Mouse (Mus musculus): ENCODE measurements around the gene Miip.

Miip gene

DNA sequence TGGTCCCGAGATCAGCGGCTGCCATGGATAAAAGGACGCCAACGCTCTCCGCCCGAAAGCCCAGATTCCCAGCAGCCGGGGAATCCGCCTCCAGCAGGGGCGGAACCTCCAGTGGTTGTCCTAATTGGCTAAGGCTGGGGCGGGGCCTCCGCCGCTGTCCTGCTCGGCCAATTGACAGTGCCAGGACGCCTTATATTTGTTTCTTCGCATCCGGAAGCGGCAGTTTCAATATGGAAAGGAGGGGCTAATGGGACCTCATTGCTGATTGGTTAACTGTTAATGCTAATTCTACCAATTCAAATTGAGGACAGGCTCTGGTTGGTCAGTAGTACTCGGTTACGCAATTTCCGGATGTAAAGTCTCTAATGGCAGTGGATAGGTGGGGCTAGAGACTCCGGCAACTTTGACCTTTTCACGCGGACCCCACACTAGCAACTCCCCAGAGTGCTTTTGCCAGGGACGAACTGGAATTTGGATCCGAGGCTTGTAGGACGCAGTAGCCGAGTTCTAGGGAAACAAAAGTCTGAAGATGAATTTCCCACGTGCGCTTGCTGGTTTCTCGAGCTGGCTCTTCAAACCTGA, at the start of gene Miip, which contains the start of gene Fv1:
Gene Miip, minus strand, starts transcription at position 367 of the 582 bp plus-strand sequence.
Gene Fv1, plus strand, starts transcription at position 530 of the 582 bp plus-strand sequence.
- DNase-seq, result peak; percentile 97 to 98

GRCm38 (mm10) chr4:147909486-147909885, 40.9 kb upstream of the Miip start:
- DNase-seq, result no peak

DNA sequence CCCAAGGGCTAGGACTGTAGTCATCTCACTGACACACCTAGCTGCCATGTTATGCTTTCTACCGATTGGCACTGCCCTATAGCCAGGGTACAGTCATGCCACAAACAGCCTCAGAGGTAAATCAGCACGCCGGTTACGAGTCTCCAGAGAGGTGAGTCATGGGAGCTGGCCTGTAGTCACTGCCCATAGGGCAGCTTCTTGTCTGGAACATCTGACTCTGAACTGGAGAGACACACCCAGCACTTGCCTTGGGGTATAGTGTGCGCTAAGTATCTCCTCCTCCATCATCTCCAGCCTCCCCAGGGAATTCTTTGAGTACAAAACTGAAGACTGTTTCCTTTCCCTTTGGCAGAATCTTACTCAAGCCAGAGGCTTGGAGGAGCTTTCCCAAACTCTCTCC, 37.6 kb upstream of the Miip start:
- DNase-seq, result no peak

DNA sequence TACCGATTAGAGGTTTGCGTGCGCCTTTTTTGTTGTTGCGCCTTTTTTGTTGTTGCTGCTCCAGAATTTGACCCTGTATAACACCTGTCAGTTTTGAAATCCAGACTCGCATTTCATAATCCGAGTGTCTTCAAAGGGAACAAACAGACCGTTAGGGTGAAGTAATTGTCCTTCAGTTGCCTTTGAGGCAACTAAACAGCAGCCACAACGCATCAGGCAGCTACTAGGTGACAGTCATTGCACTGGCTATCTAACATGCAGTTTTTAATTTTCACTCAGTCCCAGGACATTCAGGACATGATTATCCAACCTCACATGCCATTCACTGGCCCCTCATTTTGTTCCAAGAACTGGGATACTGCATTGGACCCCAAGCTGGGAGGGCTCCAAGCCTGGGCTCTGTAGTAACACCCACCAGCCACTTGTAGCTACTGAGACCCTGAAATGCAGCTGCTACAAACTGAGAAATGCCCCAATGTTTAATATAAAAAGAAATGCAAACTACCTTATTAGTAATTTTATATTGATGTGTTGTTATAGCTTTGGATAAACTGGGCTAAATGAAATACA, 36.6 kb upstream of the Miip start:
- no peak for DNase-seq

DNA sequence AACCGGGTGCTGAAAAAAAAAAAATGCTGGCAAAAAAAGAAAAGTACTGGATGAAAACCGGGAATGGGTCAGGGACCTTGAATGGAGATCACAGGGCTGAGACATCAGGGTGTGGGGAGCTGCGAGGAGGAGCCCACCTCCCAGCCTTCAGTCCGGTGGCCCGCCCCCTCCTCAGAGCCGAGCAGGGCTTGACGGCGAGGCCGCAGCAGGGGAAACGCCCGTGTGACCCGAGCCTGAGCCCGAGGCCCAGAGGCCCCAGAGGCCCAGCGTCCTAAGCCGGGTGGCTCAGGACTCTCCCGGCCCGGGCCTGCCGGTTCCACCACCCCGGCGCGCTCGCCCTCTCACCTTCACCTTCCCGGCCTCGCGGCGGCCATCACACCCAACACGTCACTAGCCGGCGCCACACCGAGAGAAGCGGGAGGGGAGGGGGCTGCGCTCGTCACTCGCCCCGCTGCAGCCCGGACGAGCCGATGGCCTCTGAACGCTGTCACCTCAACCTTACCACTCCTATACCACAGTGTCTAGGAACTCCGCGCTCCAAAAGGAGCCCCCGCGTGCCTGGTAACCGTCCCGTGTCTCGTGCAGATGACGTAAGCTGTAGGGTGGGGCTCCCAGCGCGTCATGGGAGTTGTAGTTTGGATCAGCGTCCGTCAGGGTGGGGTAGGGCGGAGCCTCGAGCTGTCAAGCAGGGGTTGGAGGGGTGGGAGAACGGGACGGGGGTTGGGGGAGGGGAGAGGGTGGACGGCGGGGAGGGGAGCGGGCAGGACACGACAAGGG, 35.9 kb upstream of the Miip start, which contains the start of gene Mfn2:
Gene Mfn2, minus strand, starts transcription at position 392 of the 777 bp plus-strand sequence.
- DNase-seq, result peak; percentile 91

- no peak for DNase-seq
Observed at GRCm38 (mm10) chr4:147903601-147904000, 35.0 kb upstream of the Miip start.

DNA sequence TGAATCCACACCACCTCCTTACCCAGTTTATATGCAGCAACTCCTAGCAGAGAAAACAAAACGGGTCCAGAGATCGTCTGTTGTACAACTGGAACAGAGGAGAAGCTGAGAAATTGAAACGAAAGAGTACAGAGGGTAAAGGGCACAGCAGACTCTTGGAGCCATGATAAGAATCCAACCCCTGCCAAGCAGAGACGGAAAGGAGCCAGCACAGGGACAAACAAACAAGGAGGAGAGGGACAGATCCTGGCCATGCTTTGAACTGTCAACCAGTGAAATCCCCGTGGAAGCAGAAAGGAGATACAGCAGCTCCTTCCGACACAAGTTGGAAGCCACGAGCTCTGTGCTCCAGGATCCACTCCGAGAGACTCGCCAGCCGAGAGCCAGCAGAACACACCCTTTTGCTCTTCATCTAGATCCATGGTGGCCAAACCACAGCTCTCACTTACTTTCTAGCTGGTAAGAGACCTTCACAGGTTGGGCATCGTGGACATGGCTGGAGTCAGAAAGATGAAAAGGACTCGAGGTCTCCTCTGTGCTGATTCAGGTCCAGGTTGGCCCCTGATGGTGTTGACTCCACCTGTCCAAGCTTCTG, 34.4 kb upstream of the Miip start:
- no peak for DNase-seq

DNA sequence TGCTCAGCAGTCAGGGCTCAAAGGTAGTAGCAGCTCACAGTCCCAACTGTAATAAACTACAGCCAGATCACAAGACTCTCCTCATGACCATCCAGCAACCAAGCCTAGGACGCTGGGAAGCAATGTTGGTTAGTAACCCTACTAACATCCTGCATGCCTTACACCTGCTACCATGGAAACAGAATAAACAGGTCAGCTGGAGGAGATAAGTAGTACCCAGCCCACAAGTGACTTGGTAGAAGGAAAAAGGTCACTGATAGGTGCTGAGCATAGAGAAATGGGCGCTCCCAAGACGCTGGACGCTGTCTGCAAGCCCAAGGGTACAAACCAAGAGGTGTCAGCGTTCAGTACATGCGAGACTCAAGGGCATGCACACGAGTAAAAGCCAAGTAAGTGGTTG, 31.8 kb upstream of the Miip start:
- no peak for DNase-seq

- no peak for DNase-seq
Observed at GRCm38 (mm10) chr4:147897348-147897747, 28.7 kb upstream of the Miip start.

DNA sequence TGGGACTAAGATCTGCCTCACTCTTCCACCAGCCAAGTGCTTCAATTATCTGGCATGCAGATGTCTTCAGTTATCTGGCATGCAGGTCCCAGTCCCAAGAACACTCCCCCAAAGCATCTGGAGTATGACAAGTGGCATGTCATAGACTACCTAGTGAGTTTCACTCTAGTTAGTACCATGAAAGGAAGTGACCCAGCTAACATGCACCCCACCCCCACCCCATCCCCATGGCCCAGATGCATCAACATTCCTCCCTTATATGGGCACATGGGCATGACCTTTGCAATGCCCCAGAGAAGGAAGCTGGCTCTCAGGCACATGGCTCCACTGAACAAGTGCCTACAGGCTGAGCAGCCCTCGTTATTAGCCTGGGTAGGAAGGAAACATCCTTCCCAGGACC, 27.8 kb upstream of the Miip start:
- no peak for DNase-seq

- DNase-seq, result no peak
Observed at GRCm38 (mm10) chr4:147895815-147896330, 27.3 kb upstream of the Miip start.

DNA sequence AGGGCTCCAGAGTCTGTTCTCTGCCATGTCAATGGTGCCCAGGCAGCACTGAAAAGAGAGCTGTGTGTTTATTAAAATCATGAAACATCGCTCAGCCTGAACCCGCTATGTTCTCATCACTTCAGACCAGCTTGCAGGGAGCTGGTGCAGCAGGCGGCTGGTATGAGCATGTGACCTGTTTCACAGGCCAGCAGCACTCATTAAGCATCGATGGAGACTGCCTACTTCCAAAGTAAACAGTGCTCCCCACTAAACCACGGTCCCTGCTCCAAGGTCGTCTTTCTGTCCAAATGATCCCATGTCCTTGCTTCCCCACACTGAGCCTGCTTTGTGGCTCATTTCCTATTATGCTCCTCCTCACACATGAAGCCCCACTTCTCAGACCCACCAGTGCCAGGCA, 21.7 kb upstream of the Miip start:
- DNase-seq, result no peak

GRCm38 (mm10) chr4:147888237-147888636, 19.6 kb upstream of the Miip start:
- DNase-seq, result no peak

DNA sequence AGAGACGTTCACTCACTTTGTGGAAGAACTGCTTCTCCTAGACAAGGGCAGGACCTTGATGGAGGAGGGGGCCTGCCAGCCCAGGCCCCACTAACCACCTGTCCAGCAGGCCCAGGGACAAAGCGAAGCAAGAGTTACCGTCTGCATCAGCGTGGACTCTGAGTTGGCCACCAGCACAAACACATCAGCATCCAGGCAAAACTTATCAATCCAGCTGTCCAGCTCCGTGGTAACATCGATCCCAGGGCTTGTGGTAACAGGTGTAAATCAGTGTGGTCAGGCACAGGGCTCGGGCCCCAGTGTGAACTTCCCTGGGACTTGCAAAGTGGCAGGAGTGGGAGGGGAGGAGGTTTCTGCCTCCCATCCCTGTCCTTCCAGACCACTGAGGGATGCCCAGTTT, 18.7 kb upstream of the Miip start:
- no peak for DNase-seq

DNA sequence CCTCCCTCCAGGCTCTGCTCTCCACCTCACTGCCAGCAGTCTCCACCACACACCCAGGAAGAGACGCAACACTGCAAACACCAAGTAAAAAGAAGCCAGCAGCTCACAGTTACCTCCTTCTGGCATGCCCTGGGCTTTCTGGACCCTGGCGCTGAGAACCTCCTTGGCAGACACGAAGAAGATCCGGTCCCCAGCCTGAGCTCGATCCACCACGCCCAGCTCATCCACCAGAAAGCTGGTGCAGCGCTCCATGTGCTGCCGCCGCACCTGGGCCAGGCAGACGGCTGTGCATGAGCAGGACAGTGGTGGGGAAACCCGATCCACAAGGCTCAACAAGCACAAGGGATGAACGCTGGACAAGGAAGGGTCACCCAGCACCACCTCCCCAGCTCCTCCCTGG, 17.5 kb upstream of the Miip start:
- no peak for DNase-seq

DNA sequence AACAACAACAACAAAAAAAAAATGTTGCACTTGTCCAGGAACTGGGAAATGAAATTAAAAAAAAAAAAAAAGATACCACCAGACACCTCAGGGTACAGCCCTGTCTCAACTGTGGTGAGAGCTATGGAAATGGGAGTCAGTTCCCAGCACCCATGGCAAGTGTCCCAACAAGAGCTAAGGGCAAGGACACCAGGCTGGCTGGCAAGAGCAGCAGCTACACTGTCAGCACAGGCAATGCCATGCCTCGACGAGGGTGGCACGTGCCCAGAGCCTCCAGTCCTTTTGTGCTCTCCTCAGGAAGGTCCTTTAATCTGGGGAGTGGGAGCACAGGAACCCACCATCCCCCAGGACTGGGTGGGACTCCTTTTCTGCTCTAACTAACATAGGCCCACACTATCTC, 15.5 kb upstream of the Miip start:
- DNase-seq, result no peak

GRCm38 (mm10) chr4:147883041-147883440, 14.4 kb upstream of the Miip start:
- no peak for DNase-seq

DNA sequence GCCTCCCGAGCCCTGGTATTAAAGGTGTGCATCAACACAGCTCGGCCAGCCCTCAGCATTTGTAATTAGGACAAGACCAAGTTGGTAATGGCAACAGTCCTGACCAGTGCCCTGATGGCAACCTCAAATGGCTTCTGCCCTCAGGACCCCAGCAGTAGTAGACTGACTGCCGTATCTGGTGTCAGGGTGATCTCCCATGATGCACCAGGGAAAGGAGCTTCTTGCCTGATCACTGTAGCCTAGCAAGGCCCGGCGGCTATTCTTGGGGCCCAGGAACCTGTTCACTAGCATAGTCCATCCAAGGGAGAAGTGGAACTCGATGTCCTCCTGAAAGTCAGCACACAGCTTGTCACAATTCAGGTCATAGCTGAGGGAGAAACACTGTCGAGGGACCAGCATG, 13.2 kb upstream of the Miip start:
- DNase-seq, result no peak

GRCm38 (mm10) chr4:147879865-147880264, 11.2 kb upstream of the Miip start:
- DNase-seq, result no peak

DNA sequence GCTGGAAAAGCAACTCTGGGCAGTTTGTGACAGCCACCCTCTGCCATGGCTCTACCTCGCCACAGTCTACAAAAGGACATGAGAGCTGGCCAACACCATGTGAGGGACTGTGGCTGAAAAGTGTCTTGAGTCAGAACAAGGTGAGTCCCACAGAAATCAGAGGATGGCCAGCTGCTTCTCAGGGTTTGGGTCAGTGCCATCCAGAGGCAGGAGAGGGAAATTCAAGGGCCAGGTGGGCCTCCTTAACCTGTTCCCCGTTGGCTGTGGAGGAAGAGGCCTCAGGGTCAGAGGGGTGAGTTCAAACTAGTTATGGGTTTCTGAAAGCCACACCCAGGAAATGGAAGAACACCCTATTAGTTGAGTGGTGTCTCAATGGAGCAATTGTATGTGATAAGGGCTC, 10.8 kb upstream of the Miip start:
- no peak for DNase-seq

GRCm38 (mm10) chr4:147878537-147878936, 9.9 kb upstream of the Miip start:
- no peak for DNase-seq

GRCm38 (mm10) chr4:147875852-147876575, 7.4 kb upstream of the Miip start:
- no peak for DNase-seq

- no peak for DNase-seq
Observed at GRCm38 (mm10) chr4:147869238-147869637, 622 bp upstream of the Miip start.
